19 mouse cellular contexts compared by ENCODE assay signal in the genomic region with DNA sequence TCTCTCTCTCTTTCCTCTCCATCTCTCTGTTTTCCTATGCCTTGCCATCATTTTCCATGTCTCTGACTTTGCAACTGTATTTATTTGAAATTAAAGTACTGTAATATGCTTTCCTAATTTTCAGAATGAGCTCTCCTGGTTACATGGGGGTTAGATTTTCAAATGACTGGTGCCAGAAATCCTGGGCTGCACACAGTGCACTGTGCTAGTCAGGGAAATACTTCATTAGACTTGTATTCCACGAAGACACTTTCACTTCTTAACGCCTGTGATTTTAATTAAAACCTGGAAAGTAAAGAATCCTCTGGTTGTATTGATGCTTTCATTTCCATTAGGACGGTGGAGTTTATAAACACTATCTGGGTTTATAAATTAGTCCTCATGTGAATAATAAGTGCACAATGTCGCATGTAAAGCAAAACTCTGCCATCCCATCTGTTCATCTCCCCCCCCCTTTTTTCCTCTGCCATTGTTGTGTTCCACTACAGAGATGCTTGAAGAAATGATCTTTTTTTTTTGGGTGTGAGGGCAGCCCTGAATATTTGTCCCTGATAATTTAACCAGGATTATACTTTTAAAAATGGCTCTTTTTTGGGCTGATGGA.
"Had no signal": no experiment of that assay in that cellular context is flagged by ENCODE, and none has a peak within 500 bp of the region (broad histone marks: within the 10 kb centered on the region; RNA-seq: fewer than 3 reads in every experiment).

No protein-coding gene starts in this region.

- H3K27me3 ChIP-seq: limb, embryonic 12.5 days; limb, embryonic 15.5 days; midbrain, embryonic 12.5 days; stomach, embryonic 15.5 days had no signal

- H3K9me3 ChIP-seq: limb, embryonic 12.5 days; limb, embryonic 15.5 days; midbrain, embryonic 12.5 days; stomach, embryonic 15.5 days had no signal

- H3K4me1 ChIP-seq: limb, embryonic 12.5 days; limb, embryonic 15.5 days; midbrain, embryonic 12.5 days; stomach, embryonic 15.5 days had no signal

- H3K9ac ChIP-seq: limb, embryonic 12.5 days; limb, embryonic 15.5 days; liver, embryonic 14.5 days; liver, postnatal 0 days; lung, embryonic 14.5 days; midbrain, embryonic 12.5 days; stomach, embryonic 15.5 days had no signal

- H3K27ac ChIP-seq: limb, embryonic 12.5 days; limb, embryonic 15.5 days; liver, embryonic 14.5 days; macrophage; midbrain, embryonic 12.5 days; stomach, embryonic 15.5 days had no signal

- DNase-seq: kidney, adult 18-20 months; kidney, adult 9 months; kidney, postnatal 14 days; kidney, postnatal 4 days; left cerebral cortex, postnatal 4 days; liver, postnatal 0 days; lung, embryonic 14.5 days; retina, postnatal 1 day; right cerebral cortex, postnatal 25 days; spleen, adult 18-20 months; thymus, postnatal 25 days had no signal

- ATAC-seq: liver, postnatal 0 days; lung, postnatal 0 days had no signal

- H3K36me3 ChIP-seq: limb, embryonic 12.5 days; limb, embryonic 15.5 days; midbrain, embryonic 12.5 days; stomach, embryonic 15.5 days had no signal

- H3K4me3 ChIP-seq: limb, embryonic 12.5 days; limb, embryonic 15.5 days; midbrain, embryonic 12.5 days; stomach, embryonic 15.5 days had no signal

- H3K4me2 ChIP-seq: limb, embryonic 12.5 days; limb, embryonic 15.5 days; liver, embryonic 11.5 days; lung, embryonic 14.5 days; midbrain, embryonic 12.5 days; stomach, embryonic 15.5 days had no signal
